Mouse (Mus musculus) hematopoietic stem cell, adult 5-6 weeks (primary cell): Measurements from ENCODE around the gene Nfat5. TPM values are rescaled to one million over a fixed set of nuclear protein-coding genes. Genes with fewer than 3 reads are reported as not detected.

ENCODE experiments used
- ATAC-seq, 2 experiments: fragments of 125-278 bp in 1 of 2; replicated peaks in 1 of 2; 2 replicates each; pipeline ENCODE4 v1.8.0; 2016 to 2017; ENCODE audit warnings: inconsistent platforms in 2 of 2, mild to moderate bottlenecking in 2 of 2, moderate number of reproducible peaks in 2 of 2, low read depth in 1 of 2, moderate TSS enrichment in 1 of 2; ENCODE audit not compliant: low FRiP score in 2 of 2, poor library complexity in 2 of 2, severe bottlenecking in 2 of 2, insufficient read depth in 1 of 2, low TSS enrichment in 1 of 2
- total RNA-seq: library from RNA; stranded (forward); fragments of 172-1452, 232-1000 nt; gene quantifications from 2 replicates; pipeline ENCODE4 v1.2.3, GENCODE M21; 2017

Nfat5 gene
- total RNA-seq, 1 experiment from 2014 or later = 40.1 TPM

DNA sequence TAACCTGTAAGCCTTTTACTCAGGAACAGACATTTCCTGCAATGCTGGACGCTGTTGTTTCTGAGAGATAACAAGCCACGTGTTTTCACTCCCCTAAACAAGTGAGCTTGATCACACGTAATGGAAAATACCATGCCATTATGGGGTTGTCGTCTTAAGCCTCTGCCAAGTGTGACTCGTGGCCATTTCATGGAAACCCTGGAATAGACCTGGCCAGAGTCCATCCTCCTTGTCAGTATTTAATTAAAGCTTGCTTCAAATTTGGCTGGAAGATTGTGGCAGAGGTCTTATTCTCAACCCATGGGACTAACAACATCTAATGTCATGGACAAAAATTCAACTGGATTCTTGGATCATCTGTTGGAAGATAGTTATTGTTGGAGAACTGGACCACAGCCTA is 92.9 kb downstream of the Nfat5 start:
- ATAC-seq = peak in 1 of 2 experiments; percentile 24; a peak in 1 of 4 replicates

DNA sequence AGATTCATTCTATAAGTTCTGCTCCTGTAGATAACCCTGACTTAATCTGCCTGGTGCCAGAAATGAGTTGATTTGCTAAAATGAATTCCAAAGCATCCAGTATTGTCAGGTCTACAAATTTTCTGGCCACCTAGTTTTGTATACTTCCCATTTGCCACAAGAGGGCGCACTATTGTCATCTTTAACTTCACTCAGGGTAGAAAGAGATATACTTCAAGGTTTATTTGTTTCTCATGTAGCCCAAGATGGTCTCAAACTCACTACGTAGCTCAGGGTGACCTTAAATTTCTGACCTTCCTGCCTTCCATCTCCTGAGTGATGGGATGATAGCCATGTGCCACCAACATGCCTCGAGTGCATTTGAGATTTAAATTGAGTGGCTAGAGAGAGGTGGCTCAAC is 93.4 kb downstream of the Nfat5 start:
- peak; percentile 52 to 56; a peak in 1 of 4 replicates for ATAC-seq

DNA sequence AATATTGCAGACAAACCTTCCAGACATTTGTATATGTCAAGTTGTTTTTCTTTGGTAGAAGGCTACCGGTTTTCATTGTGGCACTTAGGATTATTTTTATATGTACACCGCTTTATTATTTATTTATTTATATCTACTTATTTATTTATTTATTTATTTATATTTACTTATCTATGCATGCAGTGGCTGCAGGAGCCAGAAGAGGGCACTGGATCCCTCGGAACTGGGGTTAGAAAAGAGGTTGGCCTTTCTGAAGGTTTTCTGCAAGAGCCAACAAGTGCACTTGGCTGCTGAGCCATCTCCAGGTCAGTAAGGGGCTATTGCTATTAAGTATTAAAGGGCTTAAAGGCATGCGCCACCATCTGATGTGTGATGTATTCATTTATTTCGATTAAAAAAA is 94.6 kb downstream of the Nfat5 start:
- no peak for ATAC-seq

DNA sequence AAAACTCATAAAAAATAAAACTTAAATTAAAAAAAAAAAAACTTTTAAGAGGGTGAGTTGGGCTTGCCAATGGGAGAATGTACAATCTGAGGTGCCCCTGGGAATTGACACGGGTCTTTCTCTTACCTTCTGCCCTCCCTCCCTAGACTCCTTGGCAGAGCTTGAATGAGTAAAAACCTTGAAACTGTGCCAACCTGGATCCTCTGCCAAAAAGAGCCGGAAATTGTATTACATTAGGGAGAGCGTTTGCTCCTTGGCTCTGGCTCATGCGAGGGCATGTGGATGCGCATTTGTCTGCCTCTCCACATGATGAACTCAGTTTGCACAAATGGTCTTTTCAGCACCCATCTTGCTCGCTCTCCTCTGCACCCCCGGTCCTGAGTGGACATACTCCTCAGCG is 96.3 kb downstream of the Nfat5 start:
- ATAC-seq = no peak

DNA sequence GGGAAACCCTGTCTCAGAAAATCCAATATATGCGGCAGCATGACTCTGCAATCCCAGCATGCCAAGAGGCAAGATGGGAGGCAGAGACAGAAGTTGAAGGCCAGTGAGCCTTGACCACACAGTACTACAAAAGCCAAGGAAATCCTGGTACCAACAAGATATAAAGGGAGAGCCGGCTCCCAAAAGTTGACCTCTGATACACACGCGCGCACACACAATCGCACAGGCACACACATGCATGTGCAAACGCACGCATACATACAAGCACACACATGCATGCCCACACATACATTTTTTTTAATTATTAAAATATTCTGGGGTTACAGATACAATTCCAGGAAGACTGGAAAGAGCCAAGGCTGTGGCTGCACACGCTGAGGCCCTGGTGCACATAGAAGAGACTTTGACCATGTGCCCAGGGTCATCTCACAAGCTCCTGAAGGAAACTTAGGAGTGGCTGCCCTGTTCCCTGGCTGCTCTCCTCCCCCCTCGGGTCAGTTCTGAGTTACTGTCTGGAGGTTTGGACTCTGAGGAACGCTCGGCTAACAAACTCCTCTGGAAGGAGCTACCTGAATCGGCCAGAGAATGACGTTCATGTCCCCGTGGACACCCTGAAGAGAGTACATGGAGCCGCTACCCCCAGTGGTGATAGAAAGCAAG is 97.3 kb downstream of the Nfat5 start:
- ATAC-seq = no peak

DNA sequence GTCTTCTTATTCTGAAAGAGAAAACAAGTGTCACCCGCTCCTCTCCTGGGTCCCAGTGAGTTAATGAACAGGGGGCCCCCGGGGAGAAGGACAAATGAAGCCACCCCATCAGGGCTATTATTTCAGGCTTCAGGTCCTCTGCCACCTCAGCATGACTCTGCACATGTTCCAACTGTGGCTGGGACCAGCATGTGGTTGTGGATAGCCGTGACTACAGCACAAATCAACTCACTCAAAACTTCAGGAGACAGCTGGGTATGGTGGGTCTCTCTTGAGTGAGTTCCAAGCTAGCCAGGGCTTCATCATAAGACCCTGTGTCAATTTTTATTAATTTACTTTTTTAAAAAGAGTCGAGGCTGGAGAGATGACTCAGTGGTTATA is 97.9 kb downstream of the Nfat5 start:
- ATAC-seq = no peak

DNA sequence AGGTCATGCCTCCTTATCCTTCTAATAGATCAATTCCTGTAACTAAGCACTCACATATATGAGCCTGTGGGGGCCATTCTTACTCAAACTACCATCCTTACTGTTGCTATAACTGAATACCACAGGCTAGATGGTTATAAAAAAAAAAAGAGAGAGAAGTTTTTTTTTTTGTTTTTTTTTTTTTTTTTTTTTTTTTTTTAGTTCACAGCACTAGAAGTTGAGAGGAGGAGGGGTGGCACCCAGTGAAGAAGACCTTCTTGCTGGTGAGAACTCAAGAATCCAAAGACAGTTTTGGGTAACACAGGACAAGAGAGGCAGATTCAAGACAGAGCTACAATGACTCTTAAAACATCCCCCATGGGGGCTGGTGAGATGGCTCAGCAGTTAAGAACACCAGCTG is 102.1 kb downstream of the Nfat5 start:
- ATAC-seq = no peak

DNA sequence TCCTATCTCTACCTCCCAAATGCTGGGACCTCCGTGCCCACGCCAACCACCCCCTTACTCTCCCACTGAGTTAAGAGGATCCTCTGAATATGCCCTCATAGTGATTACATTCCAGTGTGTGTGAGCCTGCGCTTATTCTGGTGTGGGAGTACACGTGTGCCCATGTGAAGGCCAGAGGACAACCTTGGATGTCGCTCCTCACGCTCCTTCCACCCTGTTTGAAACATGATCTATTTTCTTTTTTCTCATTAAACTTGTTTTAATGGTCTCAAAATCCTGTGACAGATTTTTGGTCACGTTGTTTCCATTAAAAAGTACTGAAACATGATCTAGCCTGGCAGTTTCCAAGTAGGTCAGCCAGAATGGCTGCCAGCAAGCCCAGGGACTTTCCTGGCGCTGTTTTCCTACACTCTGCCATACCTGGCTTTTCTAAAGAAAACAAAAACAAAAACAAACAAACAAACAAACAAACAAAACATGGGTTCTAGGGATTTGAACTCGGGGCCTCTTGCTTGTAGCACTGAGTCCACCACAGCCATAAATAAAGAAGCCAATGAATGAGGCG is 102.9 kb downstream of the Nfat5 start:
- no peak for ATAC-seq

DNA sequence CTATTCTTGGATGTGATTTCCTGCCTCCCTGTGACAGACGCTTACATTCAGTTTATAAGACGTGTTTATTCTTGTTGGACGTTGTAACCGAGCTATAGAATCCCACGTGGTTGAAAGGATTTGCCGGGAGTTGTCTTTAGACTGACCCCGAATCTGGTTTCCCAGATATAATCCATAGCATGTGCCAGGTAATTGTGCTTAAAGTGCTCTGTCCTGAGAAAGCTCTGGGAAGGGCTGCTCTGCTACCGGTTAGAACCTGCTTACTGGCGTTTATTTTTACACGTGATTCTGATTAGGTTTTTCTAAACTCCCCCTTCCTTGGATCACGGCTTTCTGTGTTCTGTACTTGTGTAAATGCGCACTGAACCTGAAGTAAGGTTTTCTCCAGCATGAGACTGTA is 104.4 kb downstream of the Nfat5 start:
- no peak for ATAC-seq

DNA sequence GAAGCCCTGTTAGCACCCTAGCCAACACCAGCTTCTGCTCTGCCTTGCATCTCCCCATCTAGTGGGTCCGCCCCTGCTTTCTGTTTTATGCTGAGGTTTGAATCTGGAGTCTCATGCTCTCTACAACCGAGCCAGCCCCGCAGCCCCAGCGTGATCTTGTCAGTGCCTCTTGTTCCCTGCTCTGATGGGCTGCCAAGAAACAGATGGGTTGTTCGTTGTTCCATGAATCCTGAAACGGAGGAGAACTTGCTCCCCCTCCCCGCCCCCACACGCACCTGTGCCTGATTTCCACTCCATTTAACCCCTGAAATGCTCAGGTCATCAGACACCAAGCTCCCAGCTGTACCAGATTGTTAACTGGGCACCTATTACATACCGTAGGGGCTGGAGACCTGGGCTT is 106.2 kb downstream of the Nfat5 start:
- no peak for ATAC-seq

DNA sequence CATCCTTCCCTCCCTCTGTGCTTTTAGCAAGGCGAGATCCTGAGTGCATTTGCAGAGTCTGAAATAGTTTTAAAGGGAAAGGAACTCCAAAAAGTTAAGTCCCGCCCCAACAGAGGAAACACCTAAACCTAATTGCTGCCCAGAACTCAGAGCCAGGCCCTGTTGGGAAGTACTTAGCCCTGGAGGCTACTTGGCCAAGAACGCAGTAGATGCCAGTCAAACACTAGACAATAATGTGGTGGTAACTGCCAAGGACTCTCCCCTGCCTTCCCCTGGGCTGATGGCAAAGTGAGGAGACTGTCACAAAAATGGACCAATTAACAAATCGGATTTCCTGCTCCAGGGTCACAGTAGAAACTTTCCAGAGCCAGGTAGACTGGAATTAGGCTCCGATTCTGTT is 108.6 kb downstream of the Nfat5 start:
- ATAC-seq = no peak

DNA sequence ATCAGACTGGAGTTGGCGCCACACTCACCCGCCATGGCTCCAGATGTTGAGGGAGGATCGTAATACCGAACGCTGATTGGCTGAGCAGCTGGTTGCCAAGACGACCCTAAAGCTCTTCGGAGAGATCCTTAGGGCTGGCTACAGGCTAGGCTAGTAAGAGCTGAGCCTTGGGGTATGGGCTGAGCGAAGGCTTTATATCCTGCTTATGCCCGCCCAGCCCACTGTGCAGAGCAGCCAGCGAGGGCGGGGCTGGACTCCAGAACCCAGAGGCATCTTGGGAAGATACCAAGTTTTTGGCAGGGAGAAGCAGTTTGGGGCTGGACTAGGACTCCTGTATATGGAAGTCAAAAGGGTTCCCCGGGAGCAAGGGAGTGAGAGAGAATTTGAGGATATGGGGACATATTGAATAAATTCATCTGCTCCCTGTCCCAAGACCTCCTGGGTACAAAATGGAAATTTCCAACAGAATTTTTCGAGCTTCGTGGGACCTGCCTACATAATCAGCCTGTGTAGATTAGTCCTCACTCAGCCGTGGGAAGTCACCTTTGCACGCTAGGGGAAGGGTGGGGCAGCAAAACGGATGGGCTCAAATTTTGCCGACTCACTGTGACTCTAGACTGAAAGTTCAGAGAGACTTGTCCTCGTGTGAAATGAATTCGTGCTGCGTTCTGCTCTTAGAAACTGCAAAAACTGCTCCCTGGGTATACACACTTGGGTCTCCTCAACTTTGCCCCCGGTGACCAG is 109.9 kb downstream of the Nfat5 start, which contains the start of gene Nqo1:
Nqo1 (minus strand) TSS at position 169 of the 744 bp plus-strand sequence.
- ATAC-seq = peak; percentile 94

DNA sequence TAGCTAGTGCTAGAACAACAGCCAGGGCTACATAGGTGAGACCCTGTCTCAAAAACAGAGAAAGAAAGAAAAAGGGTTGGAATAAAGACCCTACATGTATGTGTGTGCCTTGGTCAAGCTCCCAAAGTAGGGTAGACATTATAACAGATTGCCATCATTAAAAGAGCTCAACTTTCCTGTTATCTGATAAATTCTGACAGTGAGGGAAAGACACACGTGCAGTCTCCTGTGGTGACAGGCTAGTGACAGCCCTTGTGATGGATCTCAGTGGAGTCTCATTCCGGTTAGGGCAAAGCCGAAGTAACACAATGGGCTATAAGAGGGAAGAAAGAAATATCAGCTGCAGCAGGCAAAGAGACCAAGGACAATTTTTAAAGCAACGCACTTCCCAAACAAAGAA is 110.8 kb downstream of the Nfat5 start:
- no peak for ATAC-seq

DNA sequence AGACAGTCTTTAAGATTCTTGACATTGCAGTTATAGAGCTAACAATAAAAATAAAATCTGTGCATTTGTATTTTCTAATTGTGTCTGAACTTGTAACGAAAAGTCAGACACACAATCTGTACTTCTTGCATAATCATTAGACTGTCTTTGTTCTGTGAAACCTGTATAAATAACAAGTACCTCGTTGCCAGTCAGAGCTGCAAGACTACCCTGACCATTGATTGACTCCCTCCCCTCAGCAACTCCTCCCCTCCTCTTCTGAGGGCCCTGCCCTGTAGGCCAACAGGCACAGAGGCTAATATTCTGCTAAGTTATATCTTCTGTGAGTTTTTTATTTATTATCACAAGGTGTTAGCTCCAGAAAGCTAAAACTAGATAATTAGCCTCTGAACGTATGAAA is 112.7 kb downstream of the Nfat5 start:
- ATAC-seq = no peak

DNA sequence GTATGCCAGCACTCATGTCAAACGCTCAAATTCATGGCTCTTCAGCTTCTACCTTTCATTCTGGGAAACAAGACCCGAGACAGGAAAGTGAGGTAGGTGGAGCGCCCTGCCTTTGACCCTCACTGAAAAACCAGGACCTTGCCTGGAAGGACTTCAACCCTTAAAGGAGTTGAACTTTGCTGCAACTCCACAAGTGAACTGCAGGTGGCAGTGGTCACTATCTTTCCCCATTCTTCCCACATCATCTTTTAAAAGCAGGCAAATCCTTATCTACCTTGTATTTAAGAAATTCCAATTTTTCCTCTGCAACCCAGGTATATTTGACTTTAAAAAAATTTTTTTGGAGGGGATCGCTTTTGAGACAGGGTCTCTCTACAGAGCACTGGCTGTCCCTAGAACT is 118.1 kb downstream of the Nfat5 start:
- ATAC-seq = peak in 1 of 2 experiments; percentile 58; a peak in 1 of 4 replicates

DNA sequence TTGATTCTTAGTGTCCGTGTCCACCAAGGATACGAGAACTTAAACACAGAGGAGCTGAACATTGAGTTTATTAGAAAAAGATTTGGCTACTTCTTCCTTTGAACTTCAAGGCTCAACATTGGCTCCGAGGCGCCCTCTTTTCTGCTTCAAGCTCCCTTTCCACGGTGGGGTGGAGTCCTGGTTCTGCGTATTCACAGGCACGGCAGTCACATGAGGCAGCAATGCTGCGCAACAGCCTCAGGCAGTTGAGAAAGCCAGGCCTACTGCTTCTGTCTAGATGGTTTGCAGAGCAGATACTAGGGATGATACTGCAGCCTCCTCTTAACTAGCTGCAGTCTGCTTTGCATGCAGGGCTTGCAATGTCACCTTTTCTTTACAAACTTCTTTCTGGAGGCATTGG is 119.3 kb downstream of the Nfat5 start:
- ATAC-seq = no peak

DNA sequence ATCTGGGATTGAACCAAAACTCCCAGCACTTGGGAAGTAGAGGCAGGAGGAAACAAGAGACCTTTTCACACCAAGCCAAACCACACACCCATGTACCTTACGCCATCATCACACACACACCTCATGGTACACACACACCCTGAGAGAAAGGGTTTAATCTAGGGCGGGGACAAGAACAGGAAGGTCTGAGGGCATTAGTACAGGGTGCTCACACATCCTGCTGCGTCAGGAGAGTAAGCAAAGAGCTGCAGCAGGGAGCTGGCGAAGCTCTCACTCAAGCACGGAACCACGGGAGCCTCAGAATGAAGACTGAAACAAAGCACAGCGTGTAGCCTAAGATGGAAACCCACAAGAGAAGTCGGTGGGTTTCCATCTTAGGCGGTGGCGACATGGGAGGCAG is 120.6 kb downstream of the Nfat5 start:
- ATAC-seq = no peak

DNA sequence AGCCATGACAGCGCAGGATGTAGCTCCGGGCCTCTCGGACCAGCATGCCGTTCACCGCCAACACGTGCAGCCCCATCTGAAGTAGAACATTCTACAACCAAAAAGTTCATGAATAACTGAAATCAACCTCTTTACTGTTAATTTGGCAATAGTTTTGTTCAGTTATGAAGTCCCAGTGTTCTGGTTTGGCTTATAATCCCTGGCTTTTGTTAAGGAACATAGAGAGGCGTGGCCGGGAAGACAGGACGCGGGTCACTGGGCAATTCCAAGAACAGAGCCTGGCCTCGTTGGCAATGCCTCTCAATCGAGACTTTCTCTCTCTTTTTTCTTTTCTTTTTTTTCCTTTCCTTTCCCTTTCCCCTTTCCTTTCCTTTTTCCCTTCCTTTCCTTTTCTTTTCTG is 123.7 kb downstream of the Nfat5 start:
- ATAC-seq = no peak

DNA sequence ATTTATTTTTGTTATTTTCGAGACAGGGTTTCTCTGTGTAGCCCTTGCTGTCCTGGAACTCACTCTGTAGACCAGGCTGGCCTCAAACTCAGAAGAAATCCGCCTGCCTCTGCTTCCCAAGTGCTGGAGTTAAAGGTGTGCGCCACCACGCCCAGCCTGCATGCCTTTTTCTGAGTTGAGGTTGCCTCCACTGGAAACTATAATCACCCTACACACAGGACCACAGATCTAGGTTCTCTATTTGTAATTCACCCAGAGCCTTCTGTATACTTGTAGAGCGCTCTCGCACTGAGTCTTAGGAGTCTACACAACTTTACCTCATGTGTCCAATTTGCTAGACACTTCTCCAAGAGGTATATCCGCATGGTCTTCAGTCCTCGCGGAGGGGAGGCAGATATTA is 130.9 kb downstream of the Nfat5 start:
- no peak for ATAC-seq
